Mouse (Mus musculus) forebrain, embryonic 14.5 days (tissue): Measurements from ENCODE around the gene Luzp1. TPM values are rescaled to one million over a fixed set of nuclear protein-coding genes. Genes with fewer than 3 reads are reported as not detected.

ENCODE experiments used
- ATAC-seq: fragments of 200-750 bp; cut with Nextera tagmentation; 2 replicates; pipeline ENCODE4 v1.8.0; 2017; ENCODE audit warnings: mild to moderate bottlenecking, moderate library complexity
- DNase-seq: peaks from one replicate; pipeline ENCODE4 v3.0.0-alpha.2; 2015; ENCODE audit warnings: low spot score
- H3K27ac ChIP-seq: fragments of 300-500 bp; sonication (generic); 2 replicates; pipeline ENCODE4 v1.5.1; 2014; ENCODE audit warnings: low read depth, mild to moderate bottlenecking, control low read depth, low read length, moderate library complexity
- H3K27me3 ChIP-seq: fragments of 300-500 bp; sonication (generic); replicated peaks from 2 replicates; pipeline ENCODE4 v1.6.1; 2014; ENCODE audit warnings: low read length, control low read depth, mixed read lengths; ENCODE audit not compliant: control insufficient read depth, insufficient read depth
- H3K36me3 ChIP-seq: fragments of 300-500 bp; sonication (generic); 2 replicates; pipeline ENCODE4 v1.6.1; 2014; ENCODE audit warnings: low read length, control low read depth; ENCODE audit not compliant: control insufficient read depth, insufficient read depth
- H3K4me1 ChIP-seq: fragments of 300-500 bp; sonication (generic); 2 replicates; pipeline ENCODE4 v1.6.1; 2014; ENCODE audit warnings: antibody characterized with exemption, low read length, control low read depth; ENCODE audit not compliant: control insufficient read depth, insufficient read depth
- H3K4me2 ChIP-seq: fragments of 300-500 bp; sonication (generic); 2 replicates; pipeline ENCODE4 v1.6.1; 2014; ENCODE audit warnings: mild to moderate bottlenecking, control low read depth, low read length
- H3K4me3 ChIP-seq: fragments of 300-500 bp; sonication (generic); 2 replicates; pipeline ENCODE4 v1.5.1; 2014; ENCODE audit warnings: low read depth, low read length, control low read depth
- H3K9ac ChIP-seq: fragments of 300-500 bp; sonication (generic); 2 replicates; pipeline ENCODE4 v1.6.1; 2014; ENCODE audit warnings: mild to moderate bottlenecking, low read length, control low read depth, moderate library complexity
- H3K9me3 ChIP-seq: fragments of 300-500 bp; sonication (generic); replicated peaks from 2 replicates; pipeline ENCODE4 v1.6.1; 2016; ENCODE audit warnings: low read length, control low read depth, mixed read lengths; ENCODE audit not compliant: control insufficient read depth
- WGBS: fragments of 180-500 bp; shearing (Covaris S2); extraction: QIAGEN DNeasy Blood & Tissue Kit; methylation state at CpG from one replicate; pipeline ENCODE4 v1.1.7; 2014; 5-methylcytosine and 5-hydroxymethylcytosine counted together
- polyA plus RNA-seq: library from polyadenylated mRNA; unstranded; fragments of >200 nt; fragmentation: Nextera tagmentation; extraction: Ambion mirVana; gene quantifications from 2 replicates; pipeline ENCODE4 v1.2.1, GENCODE M21; 2014

The Luzp1 gene
- polyA plus RNA-seq, 1 experiment from 2014 or later, result 41.7 TPM

- Histone ChIP-seq H3K4me2 (no peak overlapping the region), H3K4me1 (no peaks in the 10 kb centered on the region), H3K36me3 (no peaks in the 10 kb centered on the region), H3K27me3 (no peaks in the 10 kb centered on the region), H3K9ac (no peak overlapping the region), H3K9me3 (no peaks in the 10 kb centered on the region), H3K27ac (no peak overlapping the region), H3K4me3 (no peak overlapping the region)
- 45% methylated on average over 4 of the region's 4 CpGs for WGBS
- DNase-seq, result no peak
- ATAC-seq, result no peak
These were observed 42.1 kb downstream of the Luzp1 start for GRCm38 (mm10) chr4:136511708-136512107.

- H3K4me3 ChIP-seq, result no peak overlapping the region
- H3K4me2 ChIP-seq, result no peak overlapping the region
These were observed 43.3 kb downstream of the Luzp1 start for GRCm38 (mm10) chr4:136512905-136513304.

GRCm38 (mm10) chr4:136518141-136518540 is 48.6 kb downstream of the Luzp1 start:
- Histone ChIP-seq H3K27me3 (no peaks in the 10 kb centered on the region), H3K9ac (no peak overlapping the region), H3K4me2 (no peak overlapping the region), H3K9me3 (no peaks in the 10 kb centered on the region), H3K27ac (no peak overlapping the region), H3K36me3 (no peaks in the 10 kb centered on the region), H3K4me3 (no peak overlapping the region), H3K4me1 (no peaks in the 10 kb centered on the region)
- 85% methylated on average over 2 of the region's 2 CpGs for WGBS
- ATAC-seq, result no peak
- no peak for DNase-seq

More at GRCm38 (mm10) chr4:136512905-136513304, 43.3 kb downstream of the Luzp1 start:
- Histone ChIP-seq H3K4me1 (no peaks in the 10 kb centered on the region), H3K27ac (no peak overlapping the region), H3K9me3 (no peaks in the 10 kb centered on the region), H3K36me3 (no peaks in the 10 kb centered on the region), H3K9ac (no peak overlapping the region), H3K27me3 (no peaks in the 10 kb centered on the region)
- ATAC-seq, result no peak
- no peak for DNase-seq

- no peak overlapping the region for H3K27ac ChIP-seq
- no peaks in the 10 kb centered on the region for H3K9me3 ChIP-seq
- H3K4me3 ChIP-seq, result no peak overlapping the region
- ATAC-seq (no peak), DNase-seq (no peak)
- no peak overlapping the region for H3K9ac ChIP-seq
- no peaks in the 10 kb centered on the region for H3K27me3 ChIP-seq
- H3K36me3 ChIP-seq, result peaks cover 3% of the 10 kb centered on the region; the same call in 1 of the 2 replicates
- no peak overlapping the region for H3K4me2 ChIP-seq
- no peaks in the 10 kb centered on the region for H3K4me1 ChIP-seq
- WGBS, result 90% methylated on average over 2 of the region's 2 CpGs
These were observed 49.0 kb downstream of the Luzp1 start for GRCm38 (mm10) chr4:136518576-136518975.

GRCm38 (mm10) chr4:136519866-136520265 is 50.3 kb downstream of the Luzp1 start:
- Histone ChIP-seq H3K36me3 (peaks cover 4% of the 10 kb centered on the region; the same call in 1 of the 2 replicates), H3K27me3 (no peaks in the 10 kb centered on the region), H3K27ac (no peak overlapping the region), H3K9ac (no peak overlapping the region), H3K4me3 (no peak overlapping the region), H3K4me2 (no peak overlapping the region), H3K9me3 (no peaks in the 10 kb centered on the region), H3K4me1 (no peaks in the 10 kb centered on the region)
- no peak for ATAC-seq
- DNase-seq, result no peak

- Histone ChIP-seq H3K4me3 (no peak overlapping the region), H3K9me3 (no peaks in the 10 kb centered on the region), H3K27ac (no peak overlapping the region), H3K4me1 (no peaks in the 10 kb centered on the region), H3K27me3 (no peaks in the 10 kb centered on the region), H3K4me2 (no peak overlapping the region), H3K9ac (no peak overlapping the region), H3K36me3 (peaks cover 4% of the 10 kb centered on the region; the same call in 1 of the 2 replicates)
- no peak for DNase-seq
- ATAC-seq, result no peak
- WGBS, result 53% methylated on average over 5 of the region's 5 CpGs
These were observed 52.3 kb downstream of the Luzp1 start for GRCm38 (mm10) chr4:136521898-136522297.

- ATAC-seq, result no peak
- no peak overlapping the region for H3K9ac ChIP-seq
These were observed 54.7 kb downstream of the Luzp1 start for GRCm38 (mm10) chr4:136524309-136524708.

GRCm38 (mm10) chr4:136526412-136526811 is 56.9 kb downstream of the Luzp1 start:
- WGBS, result 17% methylated on average over 4 of the region's 4 CpGs
- peak; percentile 61 for ATAC-seq
- no peaks in the 10 kb centered on the region for H3K27me3 ChIP-seq

More at GRCm38 (mm10) chr4:136524309-136524708, 54.7 kb downstream of the Luzp1 start:
- H3K4me3 ChIP-seq, result no peak overlapping the region
- no peak overlapping the region for H3K27ac ChIP-seq
- DNase-seq, result no peak
- H3K4me2 ChIP-seq, result no peak overlapping the region
- H3K9me3 ChIP-seq, result no peaks in the 10 kb centered on the region
- H3K27me3 ChIP-seq, result no peaks in the 10 kb centered on the region
- H3K4me1 ChIP-seq, result no peaks in the 10 kb centered on the region
- WGBS, result 82% methylated on average over 2 of the region's 2 CpGs
- H3K36me3 ChIP-seq, result peaks cover 4% of the 10 kb centered on the region; the same call in 1 of the 2 replicates

GRCm38 (mm10) chr4:136545151-136545550 is 75.6 kb downstream of the Luzp1 start:
- Histone ChIP-seq H3K36me3 (peaks cover 91% of the 10 kb centered on the region), H3K4me1 (peaks cover 15% of the 10 kb centered on the region), H3K4me2 (no peak overlapping the region), H3K27ac (no peak overlapping the region), H3K27me3 (no peaks in the 10 kb centered on the region), H3K9me3 (no peaks in the 10 kb centered on the region), H3K9ac (no peak overlapping the region), H3K4me3 (no peak overlapping the region)
- DNase-seq (no peak), ATAC-seq (no peak)
- WGBS, result 92% methylated on average over 3 of the region's 3 CpGs

More at GRCm38 (mm10) chr4:136526412-136526811, 56.9 kb downstream of the Luzp1 start:
- Histone ChIP-seq H3K36me3 (peaks cover 4% of the 10 kb centered on the region; the same call in 1 of the 2 replicates), H3K27ac (no peak overlapping the region), H3K9ac (no peak overlapping the region), H3K9me3 (no peaks in the 10 kb centered on the region), H3K4me3 (no peak overlapping the region), H3K4me1 (no peaks in the 10 kb centered on the region), H3K4me2 (no peak overlapping the region)
- peak; percentile 86 for DNase-seq
